Mouse (Mus musculus) cerebellum, adult 2 months (tissue): Measurements from ENCODE around the gene Smim24. TPM values are rescaled to one million over a fixed set of nuclear protein-coding genes. Genes with fewer than 3 reads are reported as not detected.
A peak's percentile ranks its signal among the peaks of the same experiment; 100 is the strongest.

Source experiments
- DNase-seq, 2 experiments: peaks; one replicate each; pipeline ENCODE4 v3.0.0; 2021
- H3K27ac ChIP-seq: fragments of 200-500 bp; 2 replicates; pipeline ENCODE4 v1.5.1; 2012; ENCODE audit warnings: low read length, control low read depth, inconsistent platforms; ENCODE audit not compliant: insufficient read depth
- H3K27me3 ChIP-seq: fragments of 200-500 bp; 2 replicates; pipeline ENCODE4 v1.6.1; 2012; ENCODE audit warnings: inconsistent platforms, mild to moderate bottlenecking, low read length, moderate library complexity; ENCODE audit not compliant: control insufficient read depth, insufficient read depth
- H3K4me1 ChIP-seq: fragments of 200-500 bp; 2 replicates; pipeline ENCODE4 v1.6.1; 2011; ENCODE audit warnings: low read length; ENCODE audit not compliant: control insufficient read depth, insufficient read depth
- H3K4me3 ChIP-seq: fragments of 200-500 bp; replicated peaks from 2 replicates; pipeline ENCODE3; 2011; ENCODE audit warnings: mild to moderate bottlenecking, low read depth, low read length, control low read depth; ENCODE audit not compliant: insufficient read depth
- CTCF ChIP-seq: fragments of 200-500 bp; IDR thresholded peaks from 2 replicates; pipeline ENCODE4 v1.5.1; 2011; ENCODE audit warnings: low read depth, mild to moderate bottlenecking, control low read depth, low read length, moderate library complexity, borderline replicate concordance; ENCODE audit not compliant: insufficient read depth
- POLR2A ChIP-seq: fragments of 200-500 bp; IDR thresholded peaks from 2 replicates; pipeline ENCODE4 v1.6.1; 2011; ENCODE audit warnings: low read length, control low read depth, borderline replicate concordance; ENCODE audit not compliant: insufficient read depth
- WGBS: fragments of 180-500 bp; shearing (Covaris S2); methylation state at CpG from one replicate; pipeline ENCODE4 v1.1.7; 2018; 5-methylcytosine and 5-hydroxymethylcytosine counted together
- polyA plus RNA-seq: library from polyadenylated mRNA; depleted of rRNA; stranded (reverse); fragments of >200 nt; gene quantifications from 2 replicates; pipeline ENCODE4 v1.2.3, GENCODE M21; 2012

The Smim24 gene
- polyA plus RNA-seq, 1 experiment: 1.2 TPM

- TF ChIP-seq POLR2A (no peak), CTCF (no peak)
- Histone ChIP-seq H3K4me3 (no peak overlapping the region), H3K27ac (peak overlapping the region; percentile 99), H3K27me3 (no peaks in the 10 kb centered on the region), H3K4me1 (peaks cover 95% of the 10 kb centered on the region)
- 63% methylated on average over 5 of the region's 5 CpGs for WGBS
- no peak for DNase-seq
These were observed 22.3 kb downstream of the Smim24 start for GRCm38 (mm10) chr10:81415146-81415545.

- 22% methylated on average over 17 of the region's 17 CpGs for WGBS
- no peaks in the 10 kb centered on the region for H3K27me3 ChIP-seq
- H3K4me3 ChIP-seq: no peak overlapping the region
- TF ChIP-seq POLR2A (no peak), CTCF (no peak)
- peaks cover 95% of the 10 kb centered on the region for H3K4me1 ChIP-seq
- peak overlapping the region; percentile 99 for H3K27ac ChIP-seq
- peak in 1 of 2 experiments; percentile 69 for DNase-seq
These were observed 22.9 kb downstream of the Smim24 start for GRCm38 (mm10) chr10:81415549-81416310.

- no peak for TF ChIP-seq POLR2A
- peak; percentile 64 for TF ChIP-seq CTCF
- WGBS: 1% methylated on average over 26 of the region's 26 CpGs
- Histone ChIP-seq H3K4me1 (peaks cover 95% of the 10 kb centered on the region), H3K27ac (peak overlapping the region; percentile 99), H3K4me3 (no peak overlapping the region), H3K27me3 (no peaks in the 10 kb centered on the region)
- peak; percentile 95 to 96 for DNase-seq
These were observed 23.9 kb downstream of the Smim24 start for GRCm38 (mm10) chr10:81416581-81417226.

DNA sequence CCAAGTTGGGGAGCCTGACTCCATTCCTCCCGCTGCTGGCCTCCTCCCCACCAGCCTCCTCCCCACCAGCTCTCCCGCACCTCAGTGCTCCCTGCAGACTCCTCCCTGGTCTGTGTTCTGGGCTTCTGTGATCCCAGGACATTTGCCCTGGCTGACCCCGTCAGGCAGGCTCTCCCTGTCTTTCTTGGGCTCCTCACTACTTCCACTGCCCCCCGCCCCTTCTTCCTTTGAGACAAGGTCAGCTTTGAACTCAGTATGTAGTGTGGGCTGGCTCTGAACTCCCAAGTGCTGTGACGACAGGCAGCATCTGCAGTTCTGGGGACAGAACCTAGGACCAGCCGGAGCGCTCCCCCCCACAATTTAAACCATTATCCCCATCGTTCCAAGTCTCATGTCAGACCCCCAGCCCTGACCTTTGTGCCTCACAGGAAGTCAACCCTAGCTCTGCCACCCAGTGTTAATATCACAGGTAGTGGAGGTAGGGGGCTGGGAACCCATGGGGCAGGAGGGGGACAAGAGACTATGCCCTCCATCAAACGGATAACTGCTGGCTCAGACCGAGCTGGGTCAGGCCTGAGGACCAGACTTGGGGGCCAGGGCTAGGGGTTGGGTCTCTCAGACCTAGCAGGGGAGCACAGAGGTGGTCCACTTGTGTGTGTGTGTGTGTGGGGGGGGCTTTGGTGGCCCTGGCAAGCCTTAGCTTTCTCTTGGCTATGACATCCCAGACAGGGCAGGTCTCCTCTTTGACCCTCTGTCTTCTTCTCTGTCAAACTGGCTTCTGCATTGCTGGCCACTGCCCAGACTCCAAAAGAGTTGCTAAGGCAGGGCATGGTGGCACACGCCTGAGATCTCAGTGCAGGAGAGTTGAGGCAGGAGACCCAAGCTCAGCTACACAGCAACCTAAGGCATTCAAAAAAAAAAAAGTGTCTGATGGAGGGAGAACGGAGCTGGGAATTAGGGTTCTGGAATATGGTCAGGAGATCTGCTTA is 24.7 kb downstream of the Smim24 start:
- TF ChIP-seq CTCF (no peak), POLR2A (no peak)
- peak overlapping the region; percentile 95 for H3K27ac ChIP-seq
- DNase-seq: peak in 1 of 2 experiments; percentile 36
- H3K4me1 ChIP-seq: peaks cover 94% of the 10 kb centered on the region
- peak overlapping the region; percentile 17 for H3K4me3 ChIP-seq
- 14% methylated on average over 12 of the region's 12 CpGs for WGBS
- no peaks in the 10 kb centered on the region for H3K27me3 ChIP-seq

DNA sequence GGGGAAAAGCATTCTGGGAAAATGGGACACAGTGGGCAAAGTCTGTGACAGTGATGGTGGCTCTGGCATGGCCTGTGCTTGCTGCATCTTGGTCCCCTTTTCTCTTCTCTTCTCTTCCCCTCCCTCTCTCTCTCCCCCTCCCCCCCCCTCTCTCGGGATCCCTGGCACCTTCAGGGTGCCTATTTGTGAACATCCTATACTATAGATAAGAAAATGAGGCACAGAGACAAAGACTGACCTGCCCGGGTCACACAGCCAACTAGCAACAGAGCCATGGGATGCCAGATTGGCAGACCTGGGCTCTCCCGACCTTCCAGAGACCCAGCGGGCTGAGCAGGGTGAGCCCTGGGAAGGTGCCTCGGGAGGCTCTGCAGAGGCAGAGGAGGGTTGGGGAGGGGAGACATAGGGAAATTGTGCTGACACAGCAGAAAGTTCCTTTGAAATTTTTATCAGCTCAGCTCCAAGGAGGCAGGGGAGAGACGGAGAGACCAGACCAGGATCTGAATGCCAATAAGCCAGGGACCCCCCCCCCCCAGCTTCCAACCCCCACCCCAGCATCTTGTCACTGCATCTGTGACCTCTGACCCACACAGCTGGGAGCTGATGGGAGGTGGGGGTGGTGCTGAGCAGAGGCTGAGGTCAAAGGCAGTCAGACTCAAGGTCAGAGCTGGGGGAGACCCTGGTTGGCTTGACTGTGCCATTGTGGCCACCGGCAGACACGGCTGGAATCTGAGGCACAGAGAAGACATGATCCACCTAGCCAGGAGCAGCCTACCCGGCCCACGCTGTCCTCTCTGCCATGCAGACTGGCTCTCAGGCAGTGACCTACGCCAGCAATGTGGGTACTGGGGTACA is 25.6 kb downstream of the Smim24 start:
- TF ChIP-seq POLR2A (no peak), CTCF (no peak)
- no peak overlapping the region for H3K4me3 ChIP-seq
- peak overlapping the region; percentile 95 for H3K27ac ChIP-seq
- H3K4me1 ChIP-seq: peaks cover 89% of the 10 kb centered on the region
- H3K27me3 ChIP-seq: no peaks in the 10 kb centered on the region
- 14% methylated on average over 11 of the region's 11 CpGs for WGBS
- DNase-seq: peak; percentile 20 to 27

GRCm38 (mm10) chr10:81419111-81419928 is 26.5 kb downstream of the Smim24 start:
- Histone ChIP-seq H3K27me3 (no peaks in the 10 kb centered on the region), H3K4me3 (no peak overlapping the region), H3K27ac (peak overlapping the region; percentile 44), H3K4me1 (peaks cover 89% of the 10 kb centered on the region)
- WGBS: 84% methylated on average over 10 of the region's 10 CpGs
- DNase-seq: peak; percentile 21 to 38
- no peak for TF ChIP-seq CTCF
- no peak for TF ChIP-seq POLR2A
